Mouse (Mus musculus) erythroblast, embryonic 14.5 days (primary cell): Measurements from ENCODE around the gene 1190005I06Rik.

Source experiments
- GATA1 ChIP-seq: IDR thresholded peaks from 2 replicates; pipeline ENCODE4 v1.6.1; 2012; ENCODE audit warnings: low read length, inconsistent platforms, mixed read lengths
- TAL1 ChIP-seq: IDR thresholded peaks from 3 replicates; pipeline ENCODE4 v1.6.1; 2012; ENCODE audit warnings: low read length, inconsistent platforms, mixed read lengths

DNA sequence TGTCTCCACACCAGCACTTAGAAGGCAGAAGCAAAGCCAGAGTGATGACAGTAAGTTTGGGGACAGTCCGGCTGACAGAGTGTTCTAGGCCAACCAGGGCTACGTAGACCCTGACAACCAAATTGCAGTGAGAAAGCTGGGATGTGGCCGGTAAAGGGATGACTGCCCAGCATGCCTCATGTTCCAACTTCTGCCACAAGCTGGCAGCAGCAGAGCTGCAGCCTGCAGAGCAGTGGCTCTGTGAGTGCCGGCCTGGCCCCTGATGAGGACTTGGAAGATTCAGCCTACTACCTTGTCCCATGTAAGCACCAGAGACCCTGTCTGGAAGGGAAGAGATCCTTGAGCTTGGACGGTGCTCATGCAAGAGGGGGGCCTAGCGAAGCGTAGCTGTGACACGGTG is 28.3 kb upstream of the 1190005I06Rik start:
- TF ChIP-seq GATA1 (no peak), TAL1 (no peak)
